7 mouse cellular contexts compared by ENCODE assay signal in the genomic region with DNA sequence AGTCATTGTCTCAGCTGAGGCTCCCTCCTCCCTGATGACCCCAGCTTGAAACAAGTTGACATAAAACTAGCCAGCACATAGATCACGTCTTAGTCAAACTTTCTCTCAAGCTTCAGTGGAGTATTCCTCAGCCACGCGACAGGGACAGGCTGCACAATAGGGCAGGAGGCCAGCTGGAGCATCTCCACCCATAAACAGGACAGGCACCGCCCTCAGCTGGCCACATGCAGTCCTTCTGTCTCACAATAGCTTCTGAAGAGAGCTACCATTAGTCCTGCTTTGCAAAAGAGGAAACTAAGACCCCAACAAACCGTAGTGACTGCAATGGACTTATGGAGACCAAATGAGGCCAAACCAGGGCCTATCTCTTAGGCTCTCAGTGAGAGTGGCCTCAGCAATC. TPM values are rescaled to one million over a fixed set of nuclear protein-coding genes. Genes with fewer than 3 reads are reported as not detected.
DNase-seq lines count a peak whose midpoint lies in the region.

No protein-coding gene starts in this region.

- intact Hi-C loops in heart, postnatal 10 days (cut with DNase I) = no loop called here

- DNase-seq in retina, postnatal 1 day = peak; percentile 46
- DNase-seq in retina, embryonic 14.5 days (ENCODE audit: low spot score) = no peak
- DNase-seq in cerebellum, adult 9-11 months = peak; percentile 42
- peak; percentile 80 to 84 for DNase-seq in heart, postnatal 10 days
- DNase-seq in lung, postnatal 14 days = peak; percentile 82
- DNase-seq in yolk sac, embryonic 10.5 days (ENCODE audit: low spot score) = no peak
- no peak for DNase-seq in right cerebral cortex, adult 18-20 months

RNA-seq across cellular contexts. Expression of a gene that starts 27.6 kb away (rescaled TPM):
- not detected for total RNA-seq in heart, postnatal 10 days (2021)

RNA-seq across cellular contexts. Expression of a gene that starts 40.8 kb away (rescaled TPM):
- total RNA-seq in heart, postnatal 10 days (2021) = 100 to 1,000 TPM in 1 of 2 experiments, 10 to 100 TPM in 1; 96.2 to 104 TPM

Comparison
In these comparisons a context has a peak if more than half of its experiments do, and no peak if none do; other contexts are left out.
1. DNase-seq: peak in retina, postnatal 1 day (single experiment), cerebellum, adult 9-11 months (single experiment), heart, postnatal 10 days (2 of 2) and lung, postnatal 14 days (single experiment); none in retina, embryonic 14.5 days (single experiment), yolk sac, embryonic 10.5 days (single experiment) and right cerebral cortex, adult 18-20 months (single experiment).